Mouse (Mus musculus): ENCODE results near the gene Gmds.

Gmds gene

DNA sequence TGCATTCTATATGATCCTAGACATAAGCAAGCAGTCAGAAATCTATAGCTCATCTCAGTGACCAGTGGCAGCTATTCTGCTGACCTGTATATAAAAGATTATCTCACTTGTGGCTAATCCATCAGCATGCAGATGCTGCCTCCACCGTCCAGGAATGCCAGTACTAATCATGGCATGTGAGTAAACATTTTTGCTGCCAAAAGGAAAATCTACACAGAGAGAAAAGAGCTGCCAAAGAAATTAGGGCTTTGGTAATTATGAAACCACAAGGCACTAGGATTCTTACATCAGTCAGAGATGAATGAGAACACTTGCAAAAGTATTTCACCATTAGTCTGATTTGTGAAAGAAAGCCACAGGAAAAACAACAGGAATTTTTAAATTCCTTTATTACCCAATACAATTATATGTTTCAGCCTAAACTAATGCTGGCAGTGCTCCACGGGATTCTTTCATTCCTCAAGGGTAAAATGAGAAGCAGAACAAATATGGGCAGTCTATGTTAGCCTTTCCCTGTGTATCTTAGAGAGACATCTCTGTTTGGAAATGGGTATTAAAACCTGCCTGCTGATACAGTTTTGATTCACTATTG is 71.3 kb downstream of the Gmds start:
- no peak for DNase-seq (ENCODE audit: low spot score)

DNA sequence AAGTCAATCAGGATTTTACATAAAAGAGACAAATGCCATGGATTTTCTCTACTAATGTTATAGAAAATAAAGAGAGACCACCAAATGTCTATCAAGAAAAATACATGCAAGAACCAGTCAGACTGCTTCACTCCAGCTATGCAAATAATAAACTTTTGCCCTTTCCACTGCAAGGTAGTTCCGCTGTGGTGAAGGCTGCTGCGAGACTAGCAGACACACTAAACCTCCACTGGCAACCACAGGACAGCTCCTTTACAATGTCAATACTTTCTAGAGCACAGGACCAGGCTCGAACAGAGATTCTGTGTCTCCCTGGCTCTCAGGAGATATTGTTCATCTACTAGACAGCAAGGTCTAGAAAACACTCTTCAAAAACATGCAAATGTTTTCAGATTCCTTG is 71.8 kb downstream of the Gmds start:
- no peak for DNase-seq (ENCODE audit: low spot score)

DNA sequence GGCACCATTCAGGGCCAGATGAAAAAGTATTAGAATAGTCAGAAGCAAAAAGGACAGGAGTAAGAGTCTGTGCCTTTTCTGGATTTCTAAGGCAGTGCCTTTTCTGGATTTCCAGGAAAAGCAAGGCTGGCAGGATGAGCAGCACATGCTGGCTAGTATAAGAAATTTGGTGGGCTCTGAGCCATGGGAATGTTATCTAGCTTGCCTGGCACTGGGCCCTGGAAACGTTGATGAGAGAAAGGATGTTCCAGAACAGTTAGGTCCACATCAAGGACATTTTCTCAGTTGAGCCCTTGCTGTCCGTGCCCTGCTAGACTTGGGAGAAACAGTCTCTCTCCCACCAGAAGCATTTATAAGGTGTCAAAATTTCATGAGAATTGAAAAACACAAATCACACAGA is 82.4 kb downstream of the Gmds start:
- no peak for DNase-seq (ENCODE audit: low spot score)

DNA sequence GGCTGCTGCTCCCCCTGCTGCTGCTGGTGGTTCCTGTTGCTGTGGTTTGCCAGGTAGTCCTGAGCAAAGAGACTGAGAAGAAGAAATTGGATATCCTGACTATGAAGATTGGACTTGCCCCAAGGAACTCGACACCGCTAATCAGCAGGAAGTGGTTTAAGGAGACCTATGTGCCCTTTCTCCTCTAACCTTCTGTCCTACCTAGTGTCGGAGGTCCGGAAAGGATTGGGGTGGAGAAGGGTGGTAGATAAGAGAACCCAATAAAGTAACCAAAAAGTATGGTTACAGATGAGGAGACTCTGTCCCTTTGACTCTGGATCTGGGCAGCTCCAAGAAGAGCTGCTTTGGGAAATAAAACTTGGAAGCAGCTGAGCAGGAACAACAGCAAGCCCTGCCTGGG is 86.3 kb downstream of the Gmds start:
- DNase-seq (ENCODE audit: low spot score): no peak

DNA sequence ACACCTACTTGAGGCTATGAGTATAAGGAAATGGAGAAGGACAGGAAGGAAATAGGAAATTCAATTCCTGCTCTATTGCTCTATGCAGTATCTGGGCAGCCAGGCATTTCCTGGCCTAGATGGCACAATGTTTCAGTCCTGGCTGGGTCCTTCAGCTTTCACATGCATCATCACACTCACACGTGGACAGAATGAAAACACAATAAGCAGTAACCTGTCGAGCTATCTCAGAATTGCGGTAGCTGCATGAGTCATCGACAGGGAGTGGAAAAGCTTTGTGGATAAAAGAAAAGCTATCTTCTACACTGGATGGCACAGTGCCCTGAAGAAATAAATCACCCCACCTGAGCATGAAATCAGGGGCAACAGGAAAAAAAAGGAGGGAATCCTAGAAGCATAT is 96.3 kb downstream of the Gmds start:
- DNase-seq (ENCODE audit: low spot score): no peak

DNA sequence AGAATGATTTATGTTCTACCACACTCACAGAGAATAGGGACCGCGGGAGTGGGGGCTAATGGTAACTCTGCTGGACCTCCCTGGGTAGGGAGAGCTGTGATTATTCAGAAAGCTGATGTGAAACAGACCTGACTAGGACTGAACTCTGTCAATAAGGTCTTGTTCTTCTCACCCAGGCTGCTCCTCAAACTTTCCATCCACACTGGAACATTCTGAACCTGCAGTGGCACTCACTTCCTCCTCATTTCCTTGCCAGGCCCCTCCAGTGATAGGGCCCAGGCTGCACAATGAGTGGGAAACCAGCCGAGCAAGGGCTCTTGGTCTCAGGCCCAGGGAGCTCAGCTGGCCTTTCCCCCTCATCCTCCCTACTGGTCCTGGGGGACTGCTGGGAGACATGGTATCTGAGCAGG is 102.3 kb downstream of the Gmds start:
- DNase-seq (ENCODE audit: low spot score): no peak

DNA sequence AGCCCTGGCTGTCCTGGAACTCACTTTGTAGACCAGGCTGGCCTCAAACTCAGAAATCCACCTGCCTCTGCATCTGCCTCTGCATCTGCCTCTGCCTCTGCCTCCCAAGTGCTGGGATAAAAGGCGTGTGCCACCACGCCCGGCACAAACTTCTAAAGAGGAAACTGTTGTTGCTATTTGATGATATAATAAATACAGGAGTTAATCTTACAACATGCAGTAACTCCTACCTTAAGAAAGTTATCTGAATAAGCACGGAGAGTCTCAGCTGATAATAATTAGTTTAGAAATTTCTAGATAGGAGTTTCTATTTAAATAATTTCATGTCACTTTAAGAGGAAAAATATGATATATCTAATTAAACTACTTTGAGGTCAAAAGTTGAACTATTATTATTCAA is 103.5 kb downstream of the Gmds start:
- DNase-seq (ENCODE audit: low spot score): no peak

DNA sequence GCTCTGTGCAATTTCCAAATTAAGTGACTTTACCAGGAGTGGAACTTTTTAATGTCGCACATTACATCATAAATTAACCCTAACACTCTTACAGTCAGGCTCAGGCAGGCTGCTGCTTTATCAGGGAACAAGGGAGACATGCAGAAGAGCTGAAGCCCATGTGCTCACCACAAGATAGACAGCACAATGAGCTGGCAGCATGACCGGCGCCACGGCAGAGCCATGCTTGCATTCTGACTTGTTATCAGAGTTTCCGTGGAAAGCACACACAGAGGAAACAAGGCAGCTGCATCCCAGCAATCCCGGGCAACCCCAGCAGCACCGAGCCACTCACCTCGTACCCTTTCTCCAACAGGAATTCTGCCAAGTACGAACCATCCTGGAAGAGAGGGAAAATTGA is 104.5 kb downstream of the Gmds start:
- no peak for DNase-seq (ENCODE audit: low spot score)

DNA sequence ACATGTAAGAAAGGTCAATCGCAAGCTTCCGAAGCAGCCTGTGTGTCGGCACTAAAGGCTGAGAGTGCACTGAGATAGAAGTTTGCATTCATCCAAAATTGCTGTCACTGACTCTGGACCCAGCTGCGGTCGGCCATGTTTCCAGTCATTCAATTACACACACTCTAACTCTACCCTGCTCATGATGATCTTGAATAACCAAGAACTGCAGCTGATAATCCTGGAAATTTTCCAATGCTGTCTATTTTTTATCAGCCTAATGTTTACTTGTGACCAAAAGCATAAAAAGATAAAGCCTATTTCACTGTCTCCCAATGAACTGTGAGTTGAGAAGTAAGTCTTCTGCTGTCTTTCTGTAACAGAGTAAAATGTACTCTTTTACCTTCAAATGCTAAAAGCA is 106.1 kb downstream of the Gmds start:
- no peak for DNase-seq (ENCODE audit: low spot score)

DNA sequence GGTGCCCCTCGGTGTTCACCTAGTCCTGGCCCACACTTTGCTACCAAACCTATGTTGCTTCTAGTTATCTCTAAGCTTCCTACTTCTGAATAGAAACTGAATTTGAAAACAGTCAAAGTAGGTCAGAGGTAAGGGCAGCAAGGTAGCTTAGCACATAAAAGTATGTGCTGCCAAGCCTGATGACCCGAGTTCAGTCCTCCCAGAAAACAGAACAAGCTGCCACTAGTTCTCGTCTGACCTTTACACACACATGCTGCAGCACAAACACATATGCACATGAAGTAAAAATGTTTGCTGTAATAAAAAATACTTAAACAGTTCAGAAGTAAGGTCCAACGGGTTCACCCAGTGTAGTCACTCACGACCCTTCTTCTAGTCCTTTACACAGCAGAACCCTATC is 106.6 kb downstream of the Gmds start:
- no peak for DNase-seq (ENCODE audit: low spot score)

DNA sequence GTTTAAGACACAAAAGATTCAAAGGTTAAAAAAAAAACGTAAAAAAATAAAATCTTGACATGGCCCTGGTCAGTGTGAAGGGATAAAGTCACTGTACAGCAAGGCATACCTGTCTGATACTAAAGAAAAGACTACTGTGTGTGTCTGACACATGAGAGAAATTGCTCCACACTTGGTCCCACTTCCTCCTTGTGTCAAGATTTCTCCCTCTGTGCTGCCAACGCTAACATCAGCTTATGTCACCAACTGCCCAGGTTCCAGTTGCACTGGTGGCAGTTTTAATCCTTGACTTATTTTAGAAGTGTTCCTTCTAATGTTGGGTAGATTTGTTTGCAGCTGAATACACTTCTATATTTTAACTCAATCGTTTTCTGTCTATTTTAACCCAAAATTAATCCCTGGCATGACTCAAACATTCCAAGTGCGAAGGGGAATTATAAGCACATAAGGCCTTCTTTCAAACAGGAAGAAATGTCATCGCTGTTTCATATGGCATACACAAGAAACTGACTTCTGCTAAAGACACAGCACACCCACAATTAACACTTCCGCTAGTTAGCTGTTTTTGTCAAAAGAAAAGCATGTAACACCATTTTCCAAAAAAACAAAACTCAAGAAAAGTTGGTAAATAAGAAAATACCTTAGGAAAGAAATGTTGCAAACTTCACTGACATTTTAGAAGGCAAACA is 110.5 kb downstream of the Gmds start:
- no peak for DNase-seq (ENCODE audit: low spot score)

DNA sequence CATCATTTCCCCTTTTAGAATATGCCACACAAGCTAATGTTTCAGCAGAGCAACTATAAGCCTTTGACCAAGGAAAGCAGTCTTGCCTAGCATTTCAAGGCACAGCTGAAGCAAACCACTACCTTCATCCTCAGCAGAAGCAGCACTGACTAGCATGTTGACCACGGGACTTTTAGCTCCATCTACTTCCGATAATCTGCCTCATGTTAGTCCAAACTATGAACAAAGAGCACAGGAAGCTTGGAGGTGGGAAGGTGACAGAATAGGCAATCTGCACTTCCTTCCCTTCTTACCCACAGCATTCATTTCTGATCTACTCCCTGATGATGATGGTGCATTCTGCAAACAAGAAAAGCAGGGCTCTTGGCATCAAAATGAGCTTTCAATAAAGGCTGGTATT is 120.9 kb downstream of the Gmds start:
- no peak for DNase-seq (ENCODE audit: low spot score)

DNA sequence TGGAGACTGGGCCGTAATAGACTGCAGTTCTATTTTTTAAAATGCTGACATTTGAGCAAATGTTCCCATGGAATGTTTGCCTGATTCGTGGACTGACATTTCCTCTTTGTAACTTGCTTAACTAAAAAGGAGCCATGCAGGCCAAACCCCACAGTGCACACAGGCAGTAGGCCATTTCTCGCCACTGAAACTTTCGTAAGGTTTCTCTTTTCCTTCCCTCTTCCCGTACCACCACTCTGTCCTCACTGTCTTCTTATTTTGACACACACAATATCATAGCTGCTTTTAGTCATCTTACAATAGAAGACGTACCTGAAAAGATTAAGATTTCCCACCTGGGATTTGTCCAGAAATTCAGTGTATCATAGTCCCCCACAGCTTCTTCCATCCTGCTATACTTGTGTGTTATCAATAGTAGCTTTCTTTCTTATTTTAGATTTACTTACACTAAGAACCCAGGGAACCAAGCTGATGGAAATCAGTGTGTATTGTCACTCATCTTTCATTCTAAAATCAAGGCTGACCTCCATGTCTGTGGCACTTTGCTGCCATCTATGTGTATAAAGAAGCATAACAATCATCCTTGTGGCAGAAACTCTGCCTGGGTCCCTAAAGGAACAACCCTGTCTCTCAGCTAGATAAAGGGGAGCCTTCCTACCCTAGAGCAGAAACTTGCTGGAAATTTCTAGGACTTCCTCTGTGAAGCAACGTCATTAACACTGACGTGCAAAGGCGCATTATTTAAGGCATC is 124.7 kb downstream of the Gmds start:
- DNase-seq (ENCODE audit: low spot score): no peak

DNA sequence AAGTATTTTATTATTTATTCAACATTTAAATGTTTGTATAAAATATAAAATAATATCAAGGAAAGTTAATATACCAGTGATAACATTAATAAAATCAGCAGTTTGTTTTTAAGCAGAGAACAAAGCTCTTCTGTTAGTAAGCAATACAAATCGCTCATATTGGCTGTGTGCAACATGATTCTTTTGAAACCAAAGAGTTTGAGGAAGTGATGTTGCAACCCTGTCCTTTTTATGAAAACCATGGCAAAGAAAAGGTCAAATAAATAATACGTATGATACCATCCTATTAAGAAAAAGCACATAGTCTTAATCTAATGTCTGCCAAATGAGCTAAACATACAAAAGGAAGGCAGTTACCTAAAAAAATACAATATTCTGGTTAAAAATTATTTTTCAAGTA is 126.4 kb downstream of the Gmds start:
- DNase-seq (ENCODE audit: low spot score): no peak

DNA sequence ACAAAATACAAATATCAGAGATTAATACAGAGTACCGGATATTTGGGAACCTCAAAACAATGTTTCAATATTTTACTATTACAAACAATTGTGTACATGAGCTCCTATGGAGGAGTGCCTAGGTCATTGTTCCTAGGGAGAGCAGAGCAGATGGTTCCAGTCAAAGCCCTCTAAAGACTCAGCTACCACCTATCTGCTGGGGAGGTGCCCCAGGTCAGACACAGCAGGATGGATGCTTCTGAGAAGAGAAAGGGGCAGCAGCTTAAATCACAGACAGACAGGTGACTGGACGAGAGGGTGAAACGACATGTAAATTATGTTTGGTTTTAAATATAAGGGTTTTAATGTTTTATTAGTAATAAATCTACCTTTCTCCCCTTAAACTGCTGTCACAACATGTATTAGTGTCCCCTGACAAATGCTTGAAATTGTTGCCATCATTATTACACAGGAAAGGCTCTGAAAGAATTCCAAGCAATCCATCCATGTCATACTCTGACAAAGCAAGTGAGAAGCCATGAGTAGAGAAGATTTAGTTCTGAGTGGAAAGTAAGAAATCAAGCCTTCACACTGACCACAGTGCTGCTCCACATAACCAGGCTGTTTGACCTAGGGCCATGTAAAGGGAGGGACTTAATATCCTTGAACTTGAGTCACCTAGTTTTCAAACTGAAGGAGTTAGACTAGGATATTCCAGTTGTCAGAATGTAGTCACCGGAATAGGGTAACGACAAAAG is 131.2 kb downstream of the Gmds start:
- DNase-seq (ENCODE audit: low spot score): no peak

DNA sequence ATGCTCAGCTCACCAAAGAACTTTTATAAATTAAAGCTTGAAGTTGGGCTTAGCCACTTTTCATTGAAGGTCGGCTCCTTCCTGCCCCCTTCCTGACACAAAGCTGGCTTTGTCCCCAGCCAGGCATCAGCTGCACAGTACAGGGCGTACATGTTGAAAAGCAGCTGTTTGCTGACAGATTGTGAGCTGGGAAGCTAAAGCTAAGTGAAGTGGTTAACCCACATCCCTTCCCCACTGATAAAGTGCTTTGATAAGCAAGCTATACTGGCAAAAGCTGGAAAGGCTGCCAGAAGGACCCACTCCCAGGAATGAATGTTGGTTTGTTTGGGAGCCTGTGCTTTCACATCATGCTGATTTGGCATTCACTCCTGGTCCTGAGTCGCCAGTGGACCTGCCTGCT is 158.6 kb downstream of the Gmds start:
- DNase-seq (ENCODE audit: low spot score): no peak

DNA sequence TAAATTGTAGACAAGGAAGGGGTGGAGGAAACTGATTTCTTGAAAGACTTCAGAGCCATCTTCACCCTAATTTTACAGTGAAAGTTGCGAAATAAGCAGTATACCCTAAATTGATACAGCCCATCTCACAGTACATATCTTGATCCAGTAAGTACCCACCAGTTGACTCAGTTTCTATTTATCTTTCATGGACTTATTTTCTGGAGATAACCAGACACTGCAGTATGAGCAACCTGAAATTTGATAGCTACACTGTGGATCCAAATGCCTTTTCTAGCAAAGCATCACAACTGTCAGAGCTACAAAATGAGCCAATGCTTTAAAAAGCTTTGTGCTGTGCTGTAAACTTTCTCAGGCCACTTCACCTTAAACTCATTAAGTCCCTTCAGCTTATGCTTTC is 159.9 kb downstream of the Gmds start:
- DNase-seq (ENCODE audit: low spot score): no peak

DNA sequence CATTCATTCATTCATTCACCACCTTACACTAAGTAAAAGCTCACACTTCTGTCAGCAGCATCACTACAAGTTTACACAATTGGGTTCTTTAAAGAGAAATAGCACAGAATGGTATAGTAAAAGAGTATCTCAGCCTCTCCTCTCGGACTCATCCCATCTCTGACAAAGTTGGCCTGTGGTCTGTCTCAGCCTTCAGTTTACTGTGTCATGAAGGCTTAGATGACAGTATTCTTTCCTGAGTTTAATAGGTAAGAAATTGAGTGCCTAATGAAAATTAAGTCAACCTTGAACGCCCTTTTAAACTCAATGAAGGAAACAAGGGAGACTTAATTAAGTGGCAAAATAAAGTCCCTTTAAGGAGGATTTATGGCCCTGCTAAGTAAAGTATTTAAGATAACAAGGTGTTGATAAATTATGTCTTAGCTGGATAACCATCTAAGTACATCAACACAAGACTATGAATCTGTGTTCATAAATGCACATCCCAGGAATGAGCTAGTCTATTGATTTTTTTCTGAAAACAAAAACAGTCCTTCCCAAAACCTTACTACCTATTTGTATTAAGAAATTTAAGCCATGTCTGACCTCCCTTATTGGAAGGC is 160.6 kb downstream of the Gmds start:
- DNase-seq (ENCODE audit: low spot score): no peak

DNA sequence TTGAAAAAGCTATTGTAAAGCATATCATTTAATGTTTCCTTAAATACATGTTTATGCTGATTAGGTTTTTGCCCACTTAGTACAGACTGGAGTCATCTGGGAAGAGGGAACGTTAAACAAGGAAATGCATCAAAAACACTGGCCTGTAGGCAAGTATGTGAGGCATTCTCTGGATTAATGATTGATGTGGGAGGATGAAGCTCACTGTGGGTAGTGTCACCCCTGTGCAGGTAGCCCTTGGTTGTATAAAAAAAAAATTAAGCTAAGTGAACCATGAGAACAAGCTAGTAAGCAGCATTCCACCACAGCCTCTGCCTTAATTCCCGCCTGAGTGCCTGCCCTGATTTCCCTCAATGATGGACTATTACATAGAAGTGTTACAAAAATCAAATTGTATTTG is 163.5 kb downstream of the Gmds start:
- no peak for DNase-seq (ENCODE audit: low spot score)

DNA sequence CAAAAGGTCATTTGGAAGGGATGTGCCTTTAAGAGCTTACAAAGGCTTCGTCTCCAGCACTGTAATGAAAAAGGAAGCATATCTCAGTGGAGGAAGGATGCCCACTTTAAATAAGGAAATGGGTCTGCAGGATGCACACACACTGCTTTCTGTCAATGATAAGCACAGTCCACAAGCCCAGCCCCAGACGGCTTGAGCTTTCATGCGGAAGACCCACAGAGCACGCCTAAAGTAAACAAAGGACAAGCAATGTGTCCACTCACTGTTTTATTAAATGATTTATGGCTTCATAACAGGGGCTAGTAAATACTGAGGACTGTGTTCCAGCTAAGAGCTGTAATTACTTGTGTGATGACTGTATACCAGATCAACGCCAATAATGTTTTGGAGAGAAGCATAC is 169.4 kb downstream of the Gmds start:
- no peak for DNase-seq (ENCODE audit: low spot score)

DNA sequence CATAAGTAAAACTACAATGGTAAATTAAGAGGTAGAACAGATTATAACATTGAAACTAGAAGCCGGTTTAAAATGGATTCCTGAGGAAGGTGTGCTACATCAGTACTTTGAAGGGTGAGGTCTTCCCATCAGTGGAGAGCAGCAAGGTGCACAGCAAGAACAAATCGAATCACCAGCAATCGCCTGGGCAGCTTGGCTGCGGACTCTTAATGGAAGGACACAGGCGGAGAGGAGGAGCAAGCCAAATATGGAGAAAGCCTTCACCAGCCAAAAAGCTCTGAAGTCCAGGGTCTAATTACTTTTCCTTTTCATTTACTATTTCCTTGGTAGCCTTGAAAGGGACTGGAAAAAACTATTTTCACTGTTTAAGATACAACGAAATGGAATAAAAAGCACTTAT is 170.7 kb downstream of the Gmds start:
- DNase-seq (ENCODE audit: low spot score): no peak

DNA sequence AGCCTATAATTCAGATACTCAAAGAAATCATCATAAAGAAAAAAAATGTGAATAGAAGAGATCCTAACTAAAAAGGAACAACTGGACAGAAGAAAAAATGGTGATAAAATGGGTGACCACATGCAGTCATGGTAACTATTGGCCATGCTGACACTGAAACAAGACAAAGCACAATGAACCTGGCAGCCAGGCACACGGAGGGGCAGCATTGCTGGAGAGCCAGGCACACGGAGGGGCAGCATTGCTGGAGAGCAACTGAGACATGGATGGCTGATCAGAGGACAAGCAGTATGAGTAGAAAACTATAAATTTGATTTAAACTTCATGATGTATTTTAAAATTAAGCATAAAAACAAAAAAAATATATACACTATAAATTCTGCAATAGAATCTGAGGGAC is 173.0 kb downstream of the Gmds start:
- no peak for DNase-seq (ENCODE audit: low spot score)

DNA sequence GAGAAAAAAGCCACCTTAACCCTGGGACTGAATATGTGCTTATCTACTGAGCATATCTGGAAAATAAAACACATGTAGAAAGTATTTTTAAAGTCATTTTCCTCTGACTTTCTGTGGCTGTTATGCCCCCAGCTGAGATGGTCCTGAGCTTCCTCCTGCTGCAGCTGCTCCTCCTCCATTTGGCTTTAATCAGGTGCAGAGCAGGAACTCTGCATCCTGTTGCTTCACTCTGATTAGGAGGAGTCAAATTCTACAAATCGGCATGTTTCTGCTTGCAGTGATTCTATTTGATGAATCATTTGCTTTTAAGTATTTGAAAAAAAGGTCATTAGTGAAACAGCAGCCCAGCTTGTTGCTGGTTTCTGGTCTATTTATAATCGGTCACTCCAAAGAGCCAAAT is 177.0 kb downstream of the Gmds start:
- DNase-seq (ENCODE audit: low spot score): no peak

Data from ovary, postnatal 10 days (tissue).